Comparison of ENCODE assay signal across 9 mouse cellular contexts in genomic region chr13:29581762-29582700, GRCm38 (mm10).
DNase-seq lines count a peak whose midpoint lies in the region; ATAC-seq and TF ChIP-seq lines count a peak whose summit lies in the region.
"Had no signal": no experiment of that assay in that cellular context is flagged by ENCODE, and none has a peak within 500 bp of the region (broad histone marks: within the 10 kb centered on the region; RNA-seq: fewer than 3 reads in every experiment).

No protein-coding gene starts in this region.

- 66% methylated on average over 9 of the region's 9 CpGs for WGBS in forebrain, embryonic 16.5 days
- WGBS in forebrain, embryonic 13.5 days, result 70% methylated on average over 9 of the region's 9 CpGs
- 63% methylated on average over 9 of the region's 9 CpGs for WGBS in lung, postnatal 0 days
- WGBS in hindbrain, embryonic 16.5 days, result 61% methylated on average over 9 of the region's 9 CpGs

- no peak overlapping the region for H3K4me2 ChIP-seq in forebrain, embryonic 16.5 days (ENCODE audit: low read length)
- no peak overlapping the region for H3K4me2 ChIP-seq in forebrain, embryonic 13.5 days
- H3K4me2 ChIP-seq in lung, postnatal 0 days (replicated peaks; ENCODE audit: low read depth, low read length), result no peak overlapping the region
- no peak overlapping the region for H3K4me2 ChIP-seq in hindbrain, embryonic 16.5 days (ENCODE audit: low read length)
- H3K4me2 ChIP-seq: limb, embryonic 13.5 days had no signal

- H3K9ac ChIP-seq in forebrain, embryonic 16.5 days (replicated peaks; ENCODE audit: low read depth, low read length), result no peak overlapping the region
- no peak overlapping the region for H3K9ac ChIP-seq in forebrain, embryonic 13.5 days
- H3K9ac ChIP-seq in lung, postnatal 0 days (replicated peaks; ENCODE audit: low read depth), result no peak overlapping the region
- no peak overlapping the region for H3K9ac ChIP-seq in hindbrain, embryonic 16.5 days (ENCODE audit: low read depth, low read length)
- H3K9ac ChIP-seq: limb, embryonic 13.5 days had no signal

- peak; percentile 7 for DNase-seq in lung, postnatal 0 days (ENCODE audit: low spot score)
- no peak for DNase-seq in lung, postnatal 10 days
- peak; percentile 56 to 63 for DNase-seq in right cerebral cortex, postnatal 10 days (ENCODE audit: low spot score in 2 of 2)
- no peak for DNase-seq in thymus, postnatal 36 days

- no peaks in the 10 kb centered on the region for H3K4me1 ChIP-seq in forebrain, embryonic 16.5 days (replicated peaks; ENCODE audit: control insufficient read depth, insufficient read depth, low read length)
- 0 out of 2 replicates have a peak, but pooled peaks cover 6% of the 10 kb centered on the region for H3K4me1 ChIP-seq in forebrain, embryonic 13.5 days
- H3K4me1 ChIP-seq in lung, postnatal 0 days (ENCODE audit: insufficient read depth, low read depth, low read length), result no peaks in the 10 kb centered on the region
- H3K4me1 ChIP-seq in hindbrain, embryonic 16.5 days (ENCODE audit: control insufficient read depth, insufficient read depth, low read depth, low read length), result no peaks in the 10 kb centered on the region

- no peaks in the 10 kb centered on the region for H3K9me3 ChIP-seq in forebrain, embryonic 16.5 days (ENCODE audit: control insufficient read depth, low read length)
- H3K9me3 ChIP-seq in forebrain, embryonic 13.5 days (replicated peaks), result no peaks in the 10 kb centered on the region
- no peaks in the 10 kb centered on the region for H3K9me3 ChIP-seq in lung, postnatal 0 days (ENCODE audit: low read length)
- no peaks in the 10 kb centered on the region for H3K9me3 ChIP-seq in hindbrain, embryonic 16.5 days (ENCODE audit: control insufficient read depth, low read length)
- H3K9me3 ChIP-seq: limb, embryonic 13.5 days had no signal

- no peaks in the 10 kb centered on the region for H3K27me3 ChIP-seq in forebrain, embryonic 16.5 days (replicated peaks; ENCODE audit: control insufficient read depth, insufficient read depth, low read length)
- no peaks in the 10 kb centered on the region for H3K27me3 ChIP-seq in forebrain, embryonic 13.5 days
- H3K27me3 ChIP-seq in lung, postnatal 0 days (replicated peaks; ENCODE audit: insufficient read depth, low read length), result no peaks in the 10 kb centered on the region
- no peaks in the 10 kb centered on the region for H3K27me3 ChIP-seq in hindbrain, embryonic 16.5 days (replicated peaks; ENCODE audit: control insufficient read depth, insufficient read depth, low read length)
- H3K27me3 ChIP-seq: limb, embryonic 13.5 days had no signal

- no peak for TF ChIP-seq EP300 in lung, postnatal 0 days (IDR thresholded peaks at IDR 0.05)

- no peak overlapping the region for H3K4me3 ChIP-seq in forebrain, embryonic 16.5 days (replicated peaks; ENCODE audit: low read length)
- no peak overlapping the region for H3K4me3 ChIP-seq in forebrain, embryonic 13.5 days
- no peak overlapping the region for H3K4me3 ChIP-seq in lung, postnatal 0 days (ENCODE audit: low read depth, low read length)
- no peak overlapping the region for H3K4me3 ChIP-seq in hindbrain, embryonic 16.5 days (ENCODE audit: low read length)
- H3K4me3 ChIP-seq: limb, embryonic 13.5 days had no signal

- ATAC-seq in forebrain, embryonic 16.5 days, result 0 out of 2 replicates have a peak, but pooled peaks have one; percentile 18
- no peak for ATAC-seq in forebrain, embryonic 13.5 days
- ATAC-seq in lung, postnatal 0 days, result peak; percentile 14; the same call in 1 of the 2 replicates
- ATAC-seq in hindbrain, embryonic 16.5 days, result peak; percentile 45
- no peak for ATAC-seq in erythroblast, adult 5-6 weeks (replicated peaks; ENCODE audit: low FRiP score, poor library complexity, severe bottlenecking)

- no peak overlapping the region for H3K27ac ChIP-seq in forebrain, embryonic 16.5 days (ENCODE audit: low read length)
- no peak overlapping the region for H3K27ac ChIP-seq in forebrain, embryonic 13.5 days
- H3K27ac ChIP-seq in lung, postnatal 0 days (ENCODE audit: low read length), result no peak overlapping the region
- H3K27ac ChIP-seq in hindbrain, embryonic 16.5 days (ENCODE audit: low read depth, low read length), result no peak overlapping the region
- H3K27ac ChIP-seq: limb, embryonic 13.5 days had no signal

- no peak for TF ChIP-seq CTCF in lung, postnatal 0 days (IDR thresholded peaks at IDR 0.05)

- H3K36me3 ChIP-seq in forebrain, embryonic 16.5 days (ENCODE audit: control insufficient read depth, insufficient read depth), result no peaks in the 10 kb centered on the region
- no peaks in the 10 kb centered on the region for H3K36me3 ChIP-seq in forebrain, embryonic 13.5 days (ENCODE audit: poor library complexity, severe bottlenecking)
- H3K36me3 ChIP-seq in lung, postnatal 0 days (ENCODE audit: insufficient read depth, low read length), result no peaks in the 10 kb centered on the region
- H3K36me3 ChIP-seq in hindbrain, embryonic 16.5 days (ENCODE audit: control insufficient read depth, insufficient read depth, low read length), result no peaks in the 10 kb centered on the region
- H3K36me3 ChIP-seq: limb, embryonic 13.5 days had no signal

Comparison
In these comparisons a context has a peak if more than half of its experiments do, and no peak if none do; other contexts are left out.
1. ATAC-seq: peak in forebrain, embryonic 16.5 days (single experiment), lung, postnatal 0 days (single experiment) and hindbrain, embryonic 16.5 days (single experiment); none in forebrain, embryonic 13.5 days (single experiment) and erythroblast, adult 5-6 weeks (single experiment).
2. DNase-seq: peak in lung, postnatal 0 days (single experiment) and right cerebral cortex, postnatal 10 days (2 of 2); none in lung, postnatal 10 days (single experiment) and thymus, postnatal 36 days (0 of 2).